Mouse (Mus musculus): ENCODE measurements at regions not wholly inside any gene's neighbourhood (a gene's known extent, or its start where the extent isn't known, plus 50 kb on each side); places are given as distances from the start of the nearest gene placed in this dataset.
"Not testable (repeated sequence)": the region's sequence is repeated elsewhere in the genome, so short reads cannot be mapped to it uniquely, and the experiment has no call there.

GRCm38 (mm10) chr8:24386462-24386861 lies 339.2 kb downstream of the Adam3 start:
- DNase-seq (ENCODE audit: low spot score), result peak; percentile 29

GRCm38 (mm10) chr8:24383963-24384435 lies 341.7 kb downstream of the Adam3 start:
- no peak for DNase-seq (ENCODE audit: low spot score)

GRCm38 (mm10) chr8:24383130-24383962 lies 342.3 kb downstream of the Adam3 start:
- DNase-seq (ENCODE audit: low spot score), result no peak

GRCm38 (mm10) chr8:24381666-24382253 lies 343.9 kb downstream of the Adam3 start:
- no peak for DNase-seq (ENCODE audit: low spot score)

- no peak for DNase-seq (ENCODE audit: low spot score)
Observed at GRCm38 (mm10) chr8:24378070-24378469, 347.6 kb downstream of the Adam3 start.

GRCm38 (mm10) chr8:24376846-24377245 lies 348.8 kb downstream of the Adam3 start:
- not testable (repeated sequence) for DNase-seq (ENCODE audit: low spot score)

- no peak for DNase-seq (ENCODE audit: low spot score)
Observed at GRCm38 (mm10) chr8:24374503-24374902, 351.1 kb downstream of the Adam3 start.

- no peak for DNase-seq (ENCODE audit: low spot score)
Observed at GRCm38 (mm10) chr8:24372068-24372467, 353.6 kb downstream of the Adam3 start.

- DNase-seq (ENCODE audit: low spot score), result no peak
Observed at GRCm38 (mm10) chr8:24366000-24366399, 359.7 kb downstream of the Adam3 start.

- DNase-seq (ENCODE audit: low spot score), result no peak
Observed at GRCm38 (mm10) chr8:24364685-24365084, 361.0 kb downstream of the Adam3 start.

GRCm38 (mm10) chr8:24359022-24359600 lies 366.5 kb downstream of the Adam3 start:
- DNase-seq (ENCODE audit: low spot score), result no peak

- no peak for DNase-seq (ENCODE audit: low spot score)
Observed at GRCm38 (mm10) chr8:24355146-24355545, 370.5 kb downstream of the Adam3 start.

- no peak for DNase-seq (ENCODE audit: low spot score)
Observed at GRCm38 (mm10) chr8:24353842-24354241, 371.8 kb downstream of the Adam3 start.

- DNase-seq (ENCODE audit: low spot score), result no peak
Observed at GRCm38 (mm10) chr8:24352322-24352721, 373.3 kb downstream of the Adam3 start.

- DNase-seq (ENCODE audit: low spot score), result no peak
Observed at GRCm38 (mm10) chr8:24351760-24352159, 373.9 kb downstream of the Adam3 start.

GRCm38 (mm10) chr8:24346390-24347113 lies 379.1 kb downstream of the Adam3 start:
- DNase-seq (ENCODE audit: low spot score), result no peak

- no peak for DNase-seq (ENCODE audit: low spot score)
Observed at GRCm38 (mm10) chr8:24338694-24339093, 387.0 kb downstream of the Adam3 start.

GRCm38 (mm10) chr8:24337635-24338034 lies 388.0 kb downstream of the Adam3 start:
- no peak for DNase-seq (ENCODE audit: low spot score)

GRCm38 (mm10) chr8:24335709-24336108 lies 389.9 kb downstream of the Adam3 start:
- DNase-seq (ENCODE audit: low spot score), result no peak

GRCm38 (mm10) chr8:24333705-24334104 lies 391.9 kb downstream of the Adam3 start:
- DNase-seq (ENCODE audit: low spot score), result no peak

GRCm38 (mm10) chr8:24310893-24311292 lies 414.8 kb downstream of the Adam3 start:
- no peak for DNase-seq (ENCODE audit: low spot score)

- DNase-seq (ENCODE audit: low spot score), result no peak
Observed at GRCm38 (mm10) chr8:24294565-24294964, 431.1 kb downstream of the Adam3 start.

Measured in left cerebral cortex, adult 11 months (tissue).